Mouse (Mus musculus): Measurements from ENCODE around the gene Txn1.

GRCm38 (mm10) chr4:57895902-57896301, 60.3 kb downstream of the Txn1 start:
- TF ChIP-seq CTCF (IDR thresholded peaks at IDR 0.05; ENCODE audit: insufficient read depth, low read depth, low read length), result no peak
- TF ChIP-seq POLR2A (IDR thresholded peaks at IDR 0.05; ENCODE audit: insufficient read depth, low read depth, low read length), result no peak
